Mouse (Mus musculus): ENCODE measurements around the gene Tymp. TPM values are rescaled to one million over a fixed set of nuclear protein-coding genes. Genes with fewer than 3 reads are reported as not detected.

The Tymp gene
- polyA plus RNA-seq, 1 experiment from 2014 or later = 1.3 TPM

DNA sequence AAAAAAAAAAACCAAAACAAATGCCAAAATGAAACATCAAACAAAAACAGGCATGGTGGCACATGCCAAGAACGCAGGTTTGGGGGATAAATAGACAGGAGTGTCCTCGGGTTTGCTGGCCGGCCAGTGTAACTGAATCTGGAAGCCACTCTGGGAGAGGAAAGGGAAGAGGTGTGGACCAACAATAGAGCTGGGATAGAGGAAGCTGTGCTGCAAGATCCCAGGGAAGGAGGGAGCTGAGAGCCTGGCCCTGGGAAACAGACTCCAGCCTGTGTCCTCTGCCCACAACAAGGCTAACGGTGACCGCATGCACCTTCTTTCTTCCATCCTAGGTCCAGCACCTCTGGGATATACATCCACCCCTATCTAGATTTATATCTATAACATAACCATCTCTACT is 26.4 kb downstream of the Tymp start:
- WGBS = 87% methylated on average over 5 of the region's 5 CpGs
- H3K4me1 ChIP-seq (ENCODE audit: control insufficient read depth, insufficient read depth, low read length) = peaks cover 9% of the 10 kb centered on the region
- H3K27me3 ChIP-seq (replicated peaks; ENCODE audit: control insufficient read depth, insufficient read depth, low read length) = no peaks in the 10 kb centered on the region
- peaks cover 19% of the 10 kb centered on the region for H3K36me3 ChIP-seq (ENCODE audit: control insufficient read depth, insufficient read depth, low read length)
- no peak overlapping the region for H3K27ac ChIP-seq (ENCODE audit: low read length)
- no peaks in the 10 kb centered on the region for H3K9me3 ChIP-seq (ENCODE audit: control insufficient read depth, low read length)
- ATAC-seq = no peak
- H3K9ac ChIP-seq (ENCODE audit: low read depth, low read length) = no peak overlapping the region
- no peak overlapping the region for H3K4me3 ChIP-seq (ENCODE audit: low read length)
- no peak overlapping the region for H3K4me2 ChIP-seq (ENCODE audit: low read depth, low read length)

DNA sequence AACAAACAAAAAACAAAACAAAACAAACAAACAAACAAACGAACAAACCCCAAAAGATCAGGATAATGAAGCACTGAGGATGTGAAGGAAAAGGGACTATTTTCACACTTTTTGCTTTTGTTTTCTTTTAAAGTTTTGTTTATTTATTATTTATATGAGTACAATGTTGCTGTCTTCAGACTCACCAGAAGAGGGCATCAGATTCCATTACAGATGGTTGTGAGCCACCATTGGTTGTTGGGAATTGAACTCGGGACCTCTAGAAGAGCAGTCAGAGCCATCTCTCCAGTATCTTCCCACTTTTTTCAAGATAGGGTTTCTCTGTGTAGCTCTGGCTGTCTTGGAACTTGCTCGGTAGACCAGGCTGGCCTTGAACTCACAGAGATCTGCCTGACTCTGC is 33.5 kb downstream of the Tymp start:
- ATAC-seq = no peak
- WGBS = 85% methylated on average over 3 of the region's 3 CpGs
- Histone ChIP-seq H3K27me3 (replicated peaks; ENCODE audit: control insufficient read depth, insufficient read depth, low read length) (no peaks in the 10 kb centered on the region), H3K36me3 (ENCODE audit: control insufficient read depth, insufficient read depth, low read length) (no peaks in the 10 kb centered on the region), H3K9me3 (ENCODE audit: control insufficient read depth, low read length) (no peaks in the 10 kb centered on the region), H3K9ac (ENCODE audit: low read depth, low read length) (no peak overlapping the region), H3K27ac (ENCODE audit: low read length) (no peak overlapping the region), H3K4me1 (ENCODE audit: control insufficient read depth, insufficient read depth, low read length) (no peaks in the 10 kb centered on the region), H3K4me3 (ENCODE audit: low read length) (no peak overlapping the region), H3K4me2 (ENCODE audit: low read depth, low read length) (no peak overlapping the region)

DNA sequence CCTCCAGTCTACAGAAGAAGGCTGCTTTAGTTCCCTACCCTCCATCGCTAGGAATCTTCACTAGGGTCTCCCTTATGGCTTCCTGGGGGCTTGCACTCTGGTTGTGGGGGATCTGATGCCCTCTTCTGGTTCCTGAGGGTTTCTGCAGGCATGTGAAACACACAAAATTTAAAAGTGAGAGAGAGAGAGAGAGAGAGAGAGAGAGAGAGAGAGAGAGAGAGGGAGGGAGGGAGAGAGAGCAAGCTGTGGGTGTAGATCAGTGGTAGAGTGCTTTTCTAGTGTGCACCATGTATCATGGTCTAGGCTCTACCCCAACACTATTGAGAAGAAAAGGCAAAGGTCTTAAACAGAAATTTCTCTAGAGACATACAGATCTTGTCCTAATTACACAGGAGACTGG is 35.2 kb downstream of the Tymp start:
- no peaks in the 10 kb centered on the region for H3K36me3 ChIP-seq (ENCODE audit: control insufficient read depth, insufficient read depth, low read length)
- WGBS = 68% methylated on average over 1 of the region's 1 CpGs
- no peaks in the 10 kb centered on the region for H3K9me3 ChIP-seq (ENCODE audit: control insufficient read depth, low read length)
- H3K4me2 ChIP-seq (ENCODE audit: low read depth, low read length) = no peak overlapping the region
- H3K4me3 ChIP-seq (ENCODE audit: low read length) = no peak overlapping the region
- H3K27ac ChIP-seq (ENCODE audit: low read length) = no peak overlapping the region
- no peaks in the 10 kb centered on the region for H3K4me1 ChIP-seq (ENCODE audit: control insufficient read depth, insufficient read depth, low read length)
- no peak overlapping the region for H3K9ac ChIP-seq (ENCODE audit: low read depth, low read length)
- no peaks in the 10 kb centered on the region for H3K27me3 ChIP-seq (replicated peaks; ENCODE audit: control insufficient read depth, insufficient read depth, low read length)
- ATAC-seq = no peak

DNA sequence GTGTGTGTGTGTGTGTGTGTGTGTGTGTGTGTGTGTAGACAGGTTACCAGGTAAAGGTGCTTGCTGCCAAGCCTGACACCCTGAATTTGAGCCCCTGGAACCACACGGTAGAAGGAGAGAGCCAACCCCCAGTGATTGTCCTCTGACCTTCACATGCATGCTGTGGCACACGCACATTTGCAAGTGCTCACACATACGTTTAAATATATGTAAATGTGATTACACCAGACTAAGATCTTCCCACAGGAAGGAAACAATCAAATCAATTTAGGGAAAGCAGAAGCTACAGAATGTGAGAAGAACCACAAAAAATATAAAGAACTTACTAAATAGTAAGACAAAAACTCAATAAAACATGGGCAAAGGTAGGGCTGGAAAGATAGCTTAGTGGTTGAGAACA is 36.7 kb downstream of the Tymp start:
- Histone ChIP-seq H3K9me3 (ENCODE audit: control insufficient read depth, low read length) (no peaks in the 10 kb centered on the region), H3K36me3 (ENCODE audit: control insufficient read depth, insufficient read depth, low read length) (no peaks in the 10 kb centered on the region), H3K4me1 (ENCODE audit: control insufficient read depth, insufficient read depth, low read length) (no peaks in the 10 kb centered on the region), H3K27ac (ENCODE audit: low read length) (no peak overlapping the region), H3K4me3 (ENCODE audit: low read length) (no peak overlapping the region), H3K9ac (ENCODE audit: low read depth, low read length) (no peak overlapping the region), H3K4me2 (ENCODE audit: low read depth, low read length) (no peak overlapping the region), H3K27me3 (replicated peaks; ENCODE audit: control insufficient read depth, insufficient read depth, low read length) (no peaks in the 10 kb centered on the region; the same call in 1 of the 2 replicates)
- WGBS = 70% methylated on average over 3 of the region's 3 CpGs
- ATAC-seq = no peak

DNA sequence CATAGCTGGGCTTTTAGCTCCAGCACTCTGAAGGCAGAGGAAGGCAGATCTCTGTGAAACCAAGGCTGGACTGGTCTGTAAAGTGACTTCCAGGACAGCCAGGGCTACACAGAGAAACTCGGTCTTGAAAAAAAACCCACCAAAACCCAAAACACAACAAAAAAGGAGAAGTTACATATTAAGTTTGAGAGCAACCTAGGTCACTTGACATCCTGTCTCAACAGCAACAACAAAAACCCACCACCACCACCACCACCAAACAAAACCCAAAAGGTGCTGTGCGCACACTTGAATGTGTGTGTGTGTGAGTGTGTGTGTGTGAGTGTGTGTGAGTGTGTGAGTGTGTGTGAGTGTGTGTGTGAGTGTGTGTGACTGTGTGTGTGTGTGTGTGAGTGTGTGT is 37.1 kb downstream of the Tymp start:
- WGBS = 93% methylated on average over 2 of the region's 2 CpGs
- H3K4me3 ChIP-seq (ENCODE audit: low read length) = no peak overlapping the region
- no peak for ATAC-seq

DNA sequence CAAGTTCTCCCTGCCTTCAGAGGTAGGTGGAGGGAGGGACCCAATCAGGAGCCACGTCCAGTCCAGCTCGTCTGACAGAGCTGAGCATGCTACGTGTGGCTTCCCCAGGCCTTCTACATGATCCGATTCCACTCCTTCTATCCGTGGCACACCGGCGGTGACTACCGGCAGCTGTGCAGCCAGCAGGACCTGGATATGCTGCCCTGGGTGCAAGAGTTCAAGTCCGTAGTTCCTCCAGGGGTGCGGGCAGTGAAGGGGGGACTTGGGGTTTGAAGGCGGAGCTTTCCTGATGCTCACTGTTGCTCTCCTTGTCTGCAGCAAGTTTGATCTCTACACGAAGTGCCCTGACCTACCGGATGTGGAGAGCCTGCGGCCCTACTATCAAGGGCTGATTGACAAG is 40.4 kb downstream of the Tymp start:
- Histone ChIP-seq H3K4me2 (ENCODE audit: low read depth, low read length) (no peak overlapping the region), H3K9ac (ENCODE audit: low read depth, low read length) (no peak overlapping the region), H3K9me3 (ENCODE audit: control insufficient read depth, low read length) (no peaks in the 10 kb centered on the region), H3K27ac (ENCODE audit: low read length) (no peak overlapping the region), H3K4me3 (ENCODE audit: low read length) (no peak overlapping the region), H3K36me3 (ENCODE audit: control insufficient read depth, insufficient read depth, low read length) (no peaks in the 10 kb centered on the region), H3K4me1 (ENCODE audit: control insufficient read depth, insufficient read depth, low read length) (no peaks in the 10 kb centered on the region), H3K27me3 (replicated peaks; ENCODE audit: control insufficient read depth, insufficient read depth, low read length) (no peaks in the 10 kb centered on the region; the same call in 1 of the 2 replicates)
- no peak for ATAC-seq
- 82% methylated on average over 14 of the region's 14 CpGs for WGBS

More for the DNA sequence above, 37.1 kb downstream of the Tymp start:
- H3K27ac ChIP-seq (ENCODE audit: low read length) = no peak overlapping the region
- no peak overlapping the region for H3K9ac ChIP-seq (ENCODE audit: low read depth, low read length)
- H3K27me3 ChIP-seq (replicated peaks; ENCODE audit: control insufficient read depth, insufficient read depth, low read length) = no peaks in the 10 kb centered on the region; the same call in 1 of the 2 replicates
- no peaks in the 10 kb centered on the region for H3K36me3 ChIP-seq (ENCODE audit: control insufficient read depth, insufficient read depth, low read length)
- H3K9me3 ChIP-seq (ENCODE audit: control insufficient read depth, low read length) = no peaks in the 10 kb centered on the region
- no peaks in the 10 kb centered on the region for H3K4me1 ChIP-seq (ENCODE audit: control insufficient read depth, insufficient read depth, low read length)
- H3K4me2 ChIP-seq (ENCODE audit: low read depth, low read length) = no peak overlapping the region

DNA sequence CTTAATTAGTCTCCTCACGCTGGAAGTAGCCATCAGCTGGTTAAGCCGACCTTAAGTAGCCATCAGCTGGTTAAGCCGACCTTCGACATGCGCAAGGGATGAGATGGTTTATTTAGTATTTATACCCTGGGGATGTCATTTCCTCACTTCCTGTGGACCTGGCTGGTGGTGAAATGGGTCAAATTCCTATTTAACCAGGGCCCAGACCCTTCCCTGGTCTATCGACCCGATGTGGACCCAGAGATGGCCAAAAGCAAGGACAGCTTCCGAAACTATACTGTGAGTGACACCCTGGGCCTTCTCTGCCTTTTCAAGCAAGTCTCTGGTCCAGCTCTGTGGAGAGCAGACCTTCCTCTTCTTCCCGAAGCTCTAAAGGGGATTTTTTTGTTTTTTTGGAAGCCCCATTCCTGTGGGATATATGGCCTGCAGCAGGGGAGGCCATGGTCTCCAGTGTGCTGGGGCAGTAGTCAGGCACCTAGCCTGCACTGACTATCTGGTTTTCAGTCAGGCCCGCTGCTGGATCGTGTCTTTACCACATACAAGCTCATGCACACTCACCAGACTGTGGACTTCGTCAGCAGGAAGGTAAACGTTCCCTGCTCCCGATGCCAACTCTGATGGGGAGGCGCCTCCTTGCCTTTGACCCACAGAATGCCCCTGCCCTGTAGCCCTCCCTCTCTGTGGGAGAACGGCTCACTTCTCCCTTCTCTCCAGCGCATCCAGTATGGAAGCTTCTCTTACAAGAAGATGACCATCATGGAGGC is 41.9 kb downstream of the Tymp start:
- ATAC-seq = no peak
- 79% methylated on average over 17 of the region's 17 CpGs for WGBS

DNA sequence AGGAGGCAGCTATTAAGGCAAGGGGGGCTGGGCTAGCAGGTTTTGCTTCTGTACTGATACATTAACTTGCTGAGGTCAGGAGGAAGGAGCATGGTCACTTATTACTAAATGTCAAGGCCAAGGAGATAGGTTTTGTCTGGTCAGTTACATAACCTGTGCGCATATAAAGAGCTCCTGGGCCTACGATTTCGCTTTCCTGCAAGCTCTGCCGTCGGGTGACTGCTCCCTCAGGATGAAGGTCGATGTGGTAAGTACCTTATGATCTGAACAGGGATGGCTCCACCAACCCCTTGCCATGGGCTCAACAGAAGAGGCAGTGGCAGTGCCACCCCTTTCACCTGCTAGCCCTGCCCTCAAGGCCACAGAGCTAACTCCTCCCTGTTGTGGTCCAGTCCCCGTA is 42.6 kb downstream of the Tymp start, which contains the start of gene Miox:
Miox (plus strand) TSS at position 128 of the 400 bp plus-strand sequence.
- H3K9me3 ChIP-seq (ENCODE audit: control insufficient read depth, low read length) = no peaks in the 10 kb centered on the region
- no peaks in the 10 kb centered on the region; the same call in 1 of the 2 replicates for H3K27me3 ChIP-seq (replicated peaks; ENCODE audit: control insufficient read depth, insufficient read depth, low read length)
- no peak for ATAC-seq
- H3K27ac ChIP-seq (ENCODE audit: low read length) = no peak within 1 kb of the TSS
- WGBS = 84% methylated on average over 7 of the region's 7 CpGs
- no peaks in the 10 kb centered on the region for H3K36me3 ChIP-seq (ENCODE audit: control insufficient read depth, insufficient read depth, low read length)
- H3K4me1 ChIP-seq (ENCODE audit: control insufficient read depth, insufficient read depth, low read length) = no peaks in the 10 kb centered on the region
- no peak within 1 kb of the TSS for H3K9ac ChIP-seq (ENCODE audit: low read depth, low read length)
- H3K4me2 ChIP-seq (ENCODE audit: low read depth, low read length) = no peak within 1 kb of the TSS
- H3K4me3 ChIP-seq (ENCODE audit: low read length) = no peak within 1 kb of the TSS

More for the DNA sequence above, 41.9 kb downstream of the Tymp start:
- no peaks in the 10 kb centered on the region for H3K9me3 ChIP-seq (ENCODE audit: control insufficient read depth, low read length)
- no peak overlapping the region for H3K27ac ChIP-seq (ENCODE audit: low read length)
- H3K27me3 ChIP-seq (replicated peaks; ENCODE audit: control insufficient read depth, insufficient read depth, low read length) = no peaks in the 10 kb centered on the region; the same call in 1 of the 2 replicates
- H3K4me1 ChIP-seq (ENCODE audit: control insufficient read depth, insufficient read depth, low read length) = no peaks in the 10 kb centered on the region
- no peak overlapping the region for H3K4me2 ChIP-seq (ENCODE audit: low read depth, low read length)
- no peak overlapping the region for H3K9ac ChIP-seq (ENCODE audit: low read depth, low read length)
- no peak overlapping the region for H3K4me3 ChIP-seq (ENCODE audit: low read length)
- no peaks in the 10 kb centered on the region for H3K36me3 ChIP-seq (ENCODE audit: control insufficient read depth, insufficient read depth, low read length)

DNA sequence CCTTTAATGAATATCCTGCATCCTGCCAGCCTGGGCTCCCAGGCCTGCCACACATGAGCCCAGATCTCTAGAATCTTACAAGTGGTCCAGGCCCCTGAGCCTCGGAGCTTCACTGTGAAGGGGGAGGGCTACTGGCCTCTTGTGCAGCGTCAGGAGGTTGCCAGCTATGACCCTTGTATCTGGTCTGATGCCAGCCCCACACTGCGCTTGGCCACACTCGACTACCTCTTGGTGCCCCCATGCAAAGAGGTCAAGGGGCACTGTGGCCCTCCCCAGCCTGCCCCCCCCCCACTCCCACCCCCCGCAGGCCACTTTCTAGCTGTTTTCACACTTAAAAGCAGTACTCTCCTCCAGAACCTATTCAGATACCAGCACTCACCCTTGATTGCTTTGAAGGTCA is 50.4 kb downstream of the Tymp start:
- Histone ChIP-seq H3K27me3 (replicated peaks; ENCODE audit: control insufficient read depth, insufficient read depth, low read length) (peaks cover 11% of the 10 kb centered on the region; the same call in 1 of the 2 replicates), H3K27ac (ENCODE audit: low read length) (no peak overlapping the region), H3K4me1 (ENCODE audit: control insufficient read depth, insufficient read depth, low read length) (no peaks in the 10 kb centered on the region), H3K36me3 (ENCODE audit: control insufficient read depth, insufficient read depth, low read length) (no peaks in the 10 kb centered on the region), H3K4me3 (ENCODE audit: low read length) (no peak overlapping the region), H3K9ac (ENCODE audit: low read depth, low read length) (no peak overlapping the region), H3K4me2 (ENCODE audit: low read depth, low read length) (no peak overlapping the region), H3K9me3 (ENCODE audit: control insufficient read depth, low read length) (no peaks in the 10 kb centered on the region)
- no peak for ATAC-seq
- WGBS = 66% methylated on average over 5 of the region's 5 CpGs

Data from intestine, embryonic 16.5 days (tissue).